Mouse (Mus musculus) cerebellum, adult (tissue): ENCODE data around the gene Mpzl3.
"Not testable (repeated sequence)": the region's sequence is repeated elsewhere in the genome, so short reads cannot be mapped to it uniquely, and the experiment has no call there.

Experiments used
- ATAC-seq: cut with Nextera tagmentation; 2 replicates; pipeline ENCODE4 v1.9.2; 2017; ENCODE audit warnings: mild to moderate bottlenecking, moderate library complexity, mixed read lengths; ENCODE audit not compliant: insufficient number of reproducible peaks, low FRiP score, low TSS enrichment

The Mpzl3 gene

DNA sequence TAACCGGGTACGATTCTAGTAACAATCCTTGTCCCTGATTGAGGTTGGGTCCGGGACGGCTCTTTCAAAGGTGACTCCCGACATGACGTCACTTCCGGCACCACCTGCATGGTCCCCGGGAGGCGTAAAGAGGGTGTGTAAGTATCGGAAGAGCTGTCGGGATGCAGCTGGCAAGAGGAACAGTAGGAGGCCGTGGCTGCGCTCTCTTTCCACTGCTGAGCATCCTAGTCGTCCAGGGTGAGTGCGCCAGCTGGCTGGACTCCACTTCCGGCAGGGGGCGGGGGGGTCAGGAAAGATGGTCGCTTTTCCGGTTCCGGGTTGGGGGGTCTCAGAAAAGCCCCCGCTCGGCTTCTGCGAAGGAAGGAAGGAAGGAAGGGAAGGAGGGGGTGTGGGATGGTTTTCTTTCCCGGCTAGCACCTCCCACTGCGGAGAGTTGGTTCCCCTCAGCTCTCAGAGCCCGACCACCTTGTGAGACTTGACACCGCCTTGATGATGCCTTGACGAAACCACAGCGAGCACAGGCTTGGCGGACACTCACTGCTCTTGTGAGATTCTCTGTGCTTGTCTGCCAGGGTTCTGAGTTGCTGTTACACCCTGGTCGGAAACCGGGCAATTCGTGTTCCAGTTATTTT is at the start of gene Mpzl3:
Gene Mpzl3 (plus strand): TSS at position 105 of the 632 bp plus-strand sequence.
- ATAC-seq: peak; percentile 90; the same call in 1 of the 2 replicates

DNA sequence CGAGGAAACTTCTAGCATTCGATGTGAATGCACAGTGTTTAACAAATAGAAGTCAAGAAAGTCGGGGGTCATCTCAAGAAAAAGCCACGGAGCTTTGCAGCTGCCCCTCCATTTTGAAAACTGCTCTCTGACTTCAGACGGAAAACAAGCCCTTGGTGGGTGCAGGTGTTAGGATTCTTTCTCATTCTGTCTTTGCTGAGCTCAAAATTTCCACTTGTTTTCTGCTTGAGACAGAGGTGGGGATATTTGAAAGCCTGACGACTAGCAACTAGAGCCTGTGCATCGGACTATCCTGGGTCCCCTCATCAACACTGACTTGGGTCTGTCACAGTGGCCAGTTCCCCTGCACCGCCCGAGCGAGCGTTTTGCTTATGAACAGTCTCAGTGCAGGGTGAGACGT is 47.6 kb upstream of the Mpzl3 start:
- ATAC-seq: no peak

DNA sequence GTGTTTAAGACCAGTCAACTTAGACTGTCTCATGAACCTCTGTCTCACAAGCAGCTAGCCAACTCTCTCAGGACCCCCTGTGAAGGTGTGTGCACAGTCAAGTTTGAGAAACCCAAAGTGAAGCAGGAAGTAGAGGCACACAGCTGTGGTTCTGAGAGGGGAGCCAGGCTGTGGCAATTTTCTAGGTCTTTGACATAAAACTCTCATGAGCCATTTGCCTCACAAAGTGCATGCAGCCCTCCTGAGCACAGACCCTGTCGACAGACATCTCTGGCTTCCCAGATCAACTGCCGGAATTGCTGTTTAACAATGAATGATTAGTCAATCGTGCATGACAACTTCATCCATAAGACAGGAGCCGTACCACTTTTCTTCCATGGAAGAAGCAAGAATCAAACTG is 46.6 kb upstream of the Mpzl3 start:
- no peak for ATAC-seq

DNA sequence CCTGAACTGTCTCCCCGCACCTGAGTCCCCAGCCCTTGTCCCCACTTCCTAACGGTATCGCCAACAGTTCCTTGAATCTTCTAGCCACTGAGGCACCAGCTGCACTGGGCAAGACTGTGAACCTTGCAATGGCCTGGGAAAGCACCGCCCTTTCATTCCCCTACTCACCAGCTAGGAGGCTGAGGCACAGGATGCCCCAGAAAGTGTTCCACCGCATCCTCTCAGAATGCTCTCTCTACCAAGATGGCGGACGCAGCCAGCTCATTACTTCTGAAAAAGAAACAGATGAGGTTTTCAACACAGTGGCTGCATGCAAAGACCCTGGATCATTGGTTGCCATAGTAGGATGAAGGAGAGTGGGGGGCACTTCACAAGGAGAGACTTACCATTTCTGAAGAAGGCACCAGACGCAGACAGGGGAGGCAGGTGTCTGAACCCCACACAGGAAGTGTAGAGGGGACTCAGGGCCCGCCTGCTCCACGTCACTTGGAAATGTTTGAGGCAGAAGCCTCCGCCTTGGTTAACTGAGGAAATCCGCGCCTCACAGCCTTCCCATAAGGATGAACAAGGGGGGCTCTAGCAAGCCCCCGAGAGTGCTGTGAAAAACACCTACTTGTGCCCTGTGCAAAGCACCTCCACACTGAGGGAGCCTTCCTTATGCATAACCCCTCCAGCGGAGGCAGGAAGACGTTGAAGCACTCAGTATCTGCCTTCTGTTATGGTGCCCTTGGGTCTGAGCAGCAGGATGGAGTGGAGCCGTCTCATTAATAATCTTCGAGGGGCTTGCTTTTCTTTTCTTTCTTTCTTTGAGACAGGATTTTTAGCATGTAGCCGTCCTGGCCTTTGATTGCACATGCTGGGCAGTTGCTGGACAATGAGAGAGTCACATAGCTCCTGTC is 45.6 kb upstream of the Mpzl3 start, which contains the start of gene Cd3e:
Gene Cd3e (minus strand): TSS at position 448 of the 899 bp plus-strand sequence.
- ATAC-seq: no peak

DNA sequence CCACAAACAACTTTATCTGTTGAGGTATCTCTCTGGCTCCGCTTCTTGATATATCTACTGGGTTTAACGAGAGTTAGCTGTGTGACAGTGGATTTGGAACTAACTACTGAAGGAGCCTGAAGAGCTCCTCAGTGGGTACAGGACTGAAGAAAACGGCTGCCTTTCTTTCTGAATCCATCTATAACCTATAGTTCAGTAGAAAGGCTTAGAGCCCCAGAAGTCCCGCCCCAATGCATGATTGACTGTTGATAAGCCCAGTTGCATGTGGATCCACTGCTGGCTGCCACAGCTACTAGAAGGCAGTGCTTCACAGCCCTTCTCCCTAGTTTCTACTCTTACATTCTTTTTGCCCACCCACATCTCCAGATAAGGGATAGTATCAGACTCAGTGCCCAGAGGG is 44.5 kb upstream of the Mpzl3 start:
- no peak for ATAC-seq

DNA sequence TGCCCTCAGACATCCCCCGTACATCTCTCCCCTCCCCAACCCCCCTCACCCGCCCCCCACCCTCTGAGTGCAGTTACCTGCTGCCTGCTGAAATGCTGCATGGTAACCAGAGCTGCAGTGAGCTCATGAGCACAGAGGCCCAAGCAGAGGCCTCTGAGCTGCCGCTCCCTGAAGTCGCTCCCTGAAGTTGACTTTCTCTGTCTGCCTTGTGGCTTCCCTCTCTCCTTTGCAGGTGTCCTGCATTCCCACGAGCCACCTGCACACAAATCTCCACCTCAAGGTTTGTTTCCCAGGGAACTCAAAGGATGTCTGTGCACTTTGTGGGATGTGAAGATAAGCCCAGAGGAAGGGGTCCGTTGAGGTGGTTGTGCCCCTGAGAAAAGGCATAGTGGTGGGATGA is 43.7 kb upstream of the Mpzl3 start:
- no peak for ATAC-seq

DNA sequence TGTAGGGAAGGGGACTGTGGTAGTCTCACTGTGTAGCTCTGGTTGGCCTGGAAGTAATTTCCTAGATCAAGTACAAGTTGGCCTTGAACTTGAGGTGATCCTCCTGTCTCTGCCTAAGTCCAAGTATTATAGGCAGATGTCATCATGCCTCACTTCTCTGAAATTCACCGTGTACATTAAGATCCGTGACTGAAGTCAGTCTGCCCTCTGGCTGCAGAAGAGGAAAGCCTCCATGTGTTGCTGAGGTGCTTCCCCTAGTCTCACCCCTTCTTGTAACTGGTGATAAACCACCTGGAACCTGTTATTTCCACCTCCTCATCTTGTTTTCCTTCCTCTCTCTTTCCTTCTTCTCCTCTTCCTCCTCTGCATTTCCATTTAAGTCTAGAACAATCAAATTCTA is 40.1 kb upstream of the Mpzl3 start:
- ATAC-seq: no peak

DNA sequence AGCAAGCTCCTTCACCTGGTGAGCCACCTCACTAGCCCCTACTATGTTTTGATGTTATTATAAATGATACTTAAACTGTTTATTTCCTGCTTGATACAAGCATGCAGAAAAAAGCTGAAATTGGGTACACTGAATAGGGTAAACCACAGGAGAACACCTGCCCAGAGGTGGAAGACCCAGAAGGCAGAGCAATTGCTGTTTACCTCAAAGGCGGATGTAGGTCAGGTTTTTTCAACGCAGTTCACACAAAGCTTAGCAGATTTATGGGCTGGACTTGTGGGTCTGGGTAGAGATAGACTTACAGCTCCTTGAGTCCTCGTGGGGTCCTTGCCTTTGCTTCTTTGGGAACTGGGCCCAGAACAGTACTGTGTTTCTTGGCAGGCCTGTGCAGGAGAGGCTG is 39.1 kb upstream of the Mpzl3 start:
- no peak for ATAC-seq

DNA sequence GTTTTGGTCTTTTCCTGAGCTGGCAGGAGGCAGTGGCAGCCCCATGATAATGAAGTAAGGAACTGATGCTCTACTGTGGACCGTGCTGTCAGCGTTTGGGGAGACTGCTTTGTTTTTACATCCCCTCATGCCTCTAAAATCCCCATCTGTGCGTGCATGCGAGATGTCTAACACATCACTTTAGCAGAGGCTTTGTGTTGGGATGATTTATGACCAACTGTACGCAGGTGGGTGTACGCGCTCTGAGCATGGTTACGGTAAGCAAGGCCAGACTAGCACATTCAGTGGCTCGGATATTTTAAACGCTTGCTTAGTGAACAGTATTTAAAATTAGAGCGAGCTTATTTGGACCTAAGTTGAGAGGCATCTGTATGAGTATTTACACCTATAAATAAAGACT is 37.0 kb upstream of the Mpzl3 start:
- ATAC-seq: no peak

DNA sequence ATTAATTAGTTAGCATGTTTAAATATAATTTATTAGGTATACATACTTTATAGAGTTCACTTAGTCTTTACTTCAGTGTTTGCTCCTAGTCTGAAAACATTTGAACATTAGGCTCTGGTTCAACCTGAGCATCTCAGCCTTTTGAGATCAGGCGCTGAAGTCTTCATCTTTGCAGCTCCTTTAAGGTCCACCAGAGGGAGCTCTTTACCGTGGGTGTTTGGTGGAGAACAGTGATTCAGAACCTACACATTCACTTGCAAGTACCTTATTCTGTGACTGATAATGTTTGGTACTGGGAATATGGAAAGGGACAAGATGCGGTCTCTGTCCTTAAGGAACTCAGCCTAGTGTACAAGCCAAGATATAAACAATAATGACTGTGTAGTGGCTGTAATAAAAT is 32.2 kb upstream of the Mpzl3 start:
- no peak for ATAC-seq

DNA sequence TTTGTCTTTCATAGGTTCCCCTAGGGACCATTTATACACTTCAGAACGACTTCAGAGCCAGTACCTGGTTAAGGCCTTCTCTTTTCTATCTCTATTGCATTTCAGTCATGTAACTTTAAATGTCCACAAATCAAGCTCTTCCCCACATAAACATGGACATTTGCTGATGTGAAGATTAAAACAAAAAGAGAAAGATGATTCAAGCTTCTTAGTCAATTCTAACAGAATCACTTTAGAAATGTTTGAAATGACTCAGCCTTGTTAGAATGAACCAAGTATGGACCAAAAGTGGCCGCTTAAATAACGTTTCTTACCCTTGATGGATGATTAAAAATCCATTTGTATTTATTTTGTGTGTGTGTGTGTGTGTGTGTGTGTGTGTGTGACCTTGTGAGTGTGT is 31.3 kb upstream of the Mpzl3 start:
- ATAC-seq: no peak

DNA sequence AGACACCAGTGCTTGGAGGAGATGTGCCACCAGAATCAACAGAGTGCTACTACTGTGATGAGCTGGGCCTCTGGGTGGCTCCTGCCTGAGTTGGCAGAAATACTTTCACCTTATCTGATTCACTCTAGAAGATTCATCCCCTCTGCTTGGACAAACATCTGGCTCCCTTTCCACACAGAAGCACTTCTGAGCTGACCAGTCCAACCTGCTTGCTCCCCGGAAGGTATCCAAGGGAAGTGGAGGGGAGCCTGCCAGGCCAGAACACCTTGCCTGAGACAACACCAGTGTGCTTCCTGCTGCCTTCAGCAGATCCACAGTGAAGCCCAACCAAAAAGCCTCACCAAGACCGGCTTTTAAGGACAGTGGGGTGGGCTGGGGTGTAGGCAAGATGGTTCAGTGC is 30.8 kb upstream of the Mpzl3 start:
- ATAC-seq: no peak

DNA sequence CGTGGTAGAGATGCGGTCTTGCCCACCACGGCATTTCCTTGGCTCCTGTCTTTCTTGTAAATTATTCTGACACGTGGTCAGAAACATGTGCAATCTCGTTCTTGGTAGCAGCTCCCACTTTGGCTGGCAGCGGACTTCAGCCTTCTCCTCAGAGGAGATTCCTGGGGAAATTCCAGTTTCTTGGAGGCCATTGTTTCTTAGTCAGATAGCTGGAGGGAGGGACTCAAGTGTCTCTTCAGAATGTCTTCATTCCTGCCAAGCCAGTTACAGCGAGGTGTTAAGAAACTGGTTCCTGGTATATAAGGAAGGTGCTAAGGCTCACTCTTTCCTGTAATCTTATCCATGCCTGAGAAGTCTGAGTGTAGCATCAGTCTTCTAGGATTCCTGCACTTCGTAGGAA is 27.6 kb upstream of the Mpzl3 start:
- no peak for ATAC-seq

DNA sequence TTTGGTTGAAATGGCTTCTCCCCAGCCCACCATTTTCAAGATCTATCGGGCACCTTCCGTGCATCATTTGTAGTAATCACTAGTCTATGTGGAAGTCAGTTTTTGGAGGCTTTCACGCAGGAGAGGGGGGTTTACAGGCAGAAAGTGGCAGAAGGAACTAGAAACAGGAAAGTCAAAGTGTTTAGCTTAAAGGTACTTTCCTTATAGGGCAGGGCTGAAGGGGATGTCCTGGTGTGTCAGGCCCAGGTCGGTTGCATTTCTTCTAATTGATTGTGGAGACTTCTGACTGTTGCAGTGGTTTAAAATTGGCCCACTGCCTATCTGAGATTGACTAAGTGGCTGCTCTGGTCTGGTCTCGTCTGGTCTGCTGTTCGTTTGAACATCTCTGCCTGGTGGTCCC is 24.6 kb upstream of the Mpzl3 start:
- no peak for ATAC-seq

DNA sequence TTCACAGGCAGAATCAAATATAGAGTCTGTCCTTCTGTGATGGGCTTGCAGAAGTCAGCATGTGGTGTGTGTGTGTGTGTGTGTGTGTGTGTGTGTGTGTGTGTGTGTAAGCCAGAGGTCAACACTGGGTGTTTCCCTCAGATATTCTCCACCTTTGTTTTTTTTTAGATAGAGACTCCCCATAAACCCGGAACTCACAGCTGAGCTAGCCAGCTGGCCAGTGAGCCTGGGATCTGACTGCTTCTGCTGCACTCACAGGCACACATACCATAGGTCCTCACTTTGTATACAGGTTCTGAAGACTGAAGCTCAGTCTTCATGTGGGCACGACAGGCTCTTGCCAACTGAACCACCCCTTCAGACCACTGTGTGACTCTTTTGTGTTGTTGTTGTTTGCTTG is 22.7 kb upstream of the Mpzl3 start:
- ATAC-seq: no peak

DNA sequence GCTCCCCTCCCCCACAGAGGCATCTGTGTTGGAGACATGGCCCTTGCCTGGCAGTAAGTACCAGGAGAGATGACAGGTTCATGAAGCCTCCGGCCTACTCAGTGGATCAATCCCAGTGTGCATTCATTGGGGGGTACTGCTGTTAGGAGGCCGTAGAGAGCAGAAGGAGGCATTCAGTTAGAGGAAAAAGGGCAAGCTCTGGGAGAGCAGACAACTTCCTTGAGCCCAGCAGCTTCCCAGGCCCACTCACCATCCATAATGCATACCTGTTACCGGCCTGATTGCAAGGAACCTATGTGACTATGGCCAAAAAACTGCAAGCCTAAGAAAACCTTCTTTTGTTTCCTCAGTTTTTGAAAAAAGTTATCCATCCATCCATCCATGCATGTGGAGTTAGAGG is 20.5 kb upstream of the Mpzl3 start:
- ATAC-seq: no peak

DNA sequence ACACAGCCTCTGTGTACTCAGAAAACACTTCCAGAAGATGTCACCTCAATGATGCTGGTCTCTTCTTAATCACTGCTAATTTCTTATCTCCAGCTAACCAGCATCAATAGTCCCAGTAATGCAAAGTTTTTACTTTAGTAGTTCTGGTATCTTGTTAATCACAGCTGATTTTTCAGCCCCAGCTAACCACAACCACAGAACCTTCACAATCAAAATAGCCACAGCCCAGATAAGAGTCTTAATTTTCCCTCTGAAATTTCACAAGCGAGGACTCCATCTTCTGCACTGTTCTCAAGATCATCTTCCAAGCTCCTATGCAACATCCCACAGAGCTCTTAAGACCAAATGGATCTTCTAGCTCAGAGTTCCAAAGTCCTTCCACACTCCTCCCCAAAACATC is 17.2 kb upstream of the Mpzl3 start:
- ATAC-seq: not testable (repeated sequence)

DNA sequence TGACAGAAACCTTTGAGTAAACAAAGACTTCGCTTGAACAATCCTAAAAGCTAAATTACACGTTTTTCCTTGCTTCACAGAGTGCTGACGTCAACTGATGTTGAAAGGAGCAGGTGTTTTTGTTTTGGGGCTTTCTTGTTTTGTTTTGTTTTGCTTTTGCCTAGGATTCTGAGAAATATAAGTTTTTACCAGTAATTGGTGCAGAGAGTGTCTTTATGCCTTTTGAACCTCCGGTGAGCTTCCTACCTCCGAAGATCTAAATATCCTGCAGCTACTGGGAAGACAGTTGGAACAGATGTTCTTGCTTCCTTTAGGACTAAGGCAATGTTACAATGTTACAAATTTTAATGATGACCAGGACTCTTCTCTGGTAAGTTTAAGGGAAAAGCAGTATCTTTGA is 15.5 kb upstream of the Mpzl3 start, which contains the start of gene Mpzl2:
Gene Mpzl2 (plus strand): TSS at position 301 of the 400 bp plus-strand sequence.
- no peak for ATAC-seq

DNA sequence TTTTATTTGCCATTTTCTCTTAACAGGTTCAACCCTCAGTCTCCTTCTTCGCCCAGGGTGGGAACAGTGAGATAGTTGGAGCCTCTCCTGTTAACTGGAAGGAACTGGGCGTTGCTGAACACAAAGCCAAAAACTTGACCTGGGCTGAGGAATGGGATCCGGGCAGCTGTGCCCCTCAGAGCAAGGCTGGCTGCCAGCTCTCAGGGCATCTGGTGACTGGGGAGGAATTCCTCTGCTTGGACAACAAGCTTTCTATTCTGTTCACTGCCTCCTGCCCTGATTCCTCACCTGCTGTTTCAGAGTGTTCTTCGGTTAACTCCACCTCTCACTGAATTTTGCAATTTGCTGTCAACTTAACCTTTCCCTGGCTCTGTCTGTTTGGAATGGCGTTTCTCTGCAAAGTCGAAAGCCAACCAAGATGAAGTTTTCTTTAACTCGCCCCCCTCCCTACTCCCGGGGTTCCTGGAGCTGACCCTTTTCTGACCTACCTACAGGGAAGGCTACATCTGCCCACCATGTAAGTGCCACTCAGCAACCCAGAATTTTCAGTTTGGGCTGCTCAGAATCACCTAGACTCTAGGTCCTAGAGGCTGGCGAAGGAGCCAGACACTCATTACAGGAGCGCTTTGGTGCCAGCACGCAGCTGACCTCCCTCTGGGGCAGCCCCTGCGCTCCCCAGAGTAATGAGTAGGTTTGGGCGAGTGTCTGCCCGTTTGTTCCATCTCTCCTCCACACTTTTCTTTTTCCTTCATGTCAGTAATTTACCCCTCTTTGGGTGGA is 14.7 kb upstream of the Mpzl3 start:
- no peak for ATAC-seq

DNA sequence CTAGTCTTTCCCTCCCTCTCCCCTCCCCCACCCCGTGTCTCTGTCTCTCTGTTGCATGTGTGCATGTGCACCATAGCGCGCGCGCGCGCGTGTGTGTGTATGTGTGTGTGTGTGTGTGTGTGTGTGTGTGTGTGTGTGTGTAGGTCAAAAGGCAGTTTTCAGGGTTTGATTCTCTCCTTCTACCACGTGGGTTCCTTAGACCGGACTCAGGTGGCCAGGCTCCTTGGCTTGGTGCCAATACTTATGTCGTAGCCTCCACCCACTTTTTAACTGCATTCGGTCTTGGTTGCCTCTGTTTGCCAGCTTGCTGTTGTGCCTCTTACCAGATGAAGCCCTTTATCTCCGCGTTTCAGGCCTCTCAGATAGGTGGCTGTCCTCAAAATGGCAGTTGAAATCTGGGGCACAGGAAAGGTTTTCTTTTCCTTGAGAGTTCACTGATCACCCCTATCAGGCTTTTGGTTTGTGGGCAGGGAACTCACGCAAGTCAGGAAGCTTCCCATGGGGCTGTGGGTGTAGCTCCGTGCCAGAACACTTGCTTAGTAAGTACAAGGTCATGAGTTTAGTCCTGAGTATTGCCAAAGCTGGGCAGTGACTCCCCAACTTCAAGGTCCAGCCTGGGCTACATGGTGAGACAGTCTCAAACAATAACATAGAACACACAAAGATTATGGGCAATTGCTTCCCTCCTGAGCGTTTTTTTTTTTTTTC is 13.7 kb upstream of the Mpzl3 start:
- ATAC-seq: no peak
